Mouse (Mus musculus): ENCODE measurements around the gene Zfp507. TPM values are rescaled to one million over a fixed set of nuclear protein-coding genes. Genes with fewer than 3 reads are reported as not detected.
A peak's percentile ranks its signal among the peaks of the same experiment; 100 is the strongest.

Zfp507 gene
- polyA plus RNA-seq, 2 experiments = 2.0 to 3.9 TPM

DNA sequence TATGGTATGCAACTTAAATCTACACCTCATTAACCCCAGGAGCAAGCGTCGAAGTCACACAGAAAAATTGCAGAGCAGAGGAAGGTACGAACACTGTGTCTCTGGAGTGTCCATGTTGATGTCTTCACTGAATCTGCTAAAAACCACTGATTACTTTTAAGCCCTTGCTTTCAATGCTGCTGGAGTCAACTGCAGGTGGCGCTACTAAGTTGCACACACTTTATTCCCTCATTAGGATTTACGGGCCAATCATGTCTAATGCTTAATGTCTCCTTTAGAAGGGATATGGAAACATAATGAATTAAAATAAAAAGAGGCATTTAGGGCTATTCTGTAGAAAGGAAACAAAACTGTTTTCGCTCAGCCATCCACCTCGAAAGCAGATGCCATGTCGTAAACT, 12.6 kb downstream of the Zfp507 start:
- Histone ChIP-seq H3K9ac (replicated peaks) (no peak overlapping the region), H3K36me3 (replicated peaks; ENCODE audit: control insufficient read depth, insufficient read depth, low read depth) (peaks cover 63% of the 10 kb centered on the region), H3K27ac (no peak overlapping the region), H3K27me3 (ENCODE audit: control insufficient read depth, insufficient read depth, low read length) (no peaks in the 10 kb centered on the region), H3K4me1 (replicated peaks; ENCODE audit: control insufficient read depth in 2 of 2, insufficient read depth in 2 of 2, low read length in 1 of 2) (peaks cover 2 to 14% of the 10 kb centered on the region in 2 experiments; a peak in 2 of 4 replicates), H3K4me2 (ENCODE audit: low read depth) (no peak overlapping the region), H3K4me3 (ENCODE audit: insufficient read depth in 1 of 2, low read depth in 2 of 2, low read length in 2 of 2) (no peak overlapping the region), H3K9me3 (ENCODE audit: control insufficient read depth, low read length) (no peaks in the 10 kb centered on the region)
- WGBS (ENCODE audit: insufficient replicate concordance) = 84% methylated on average over 8 of the region's 8 CpGs
- TF ChIP-seq EP300 (IDR thresholded peaks at IDR 0.05; ENCODE audit: low read depth) = no peak
- peak; percentile 46; the same call in 1 of the 2 replicates for TF ChIP-seq CTCF (IDR thresholded peaks at IDR 0.05; ENCODE audit: low read depth)
- ATAC-seq (ENCODE audit: insufficient read depth) = no peak
- no peak for DNase-seq (ENCODE audit: low read depth in 3 of 3, low spot score in 3 of 3)

DNA sequence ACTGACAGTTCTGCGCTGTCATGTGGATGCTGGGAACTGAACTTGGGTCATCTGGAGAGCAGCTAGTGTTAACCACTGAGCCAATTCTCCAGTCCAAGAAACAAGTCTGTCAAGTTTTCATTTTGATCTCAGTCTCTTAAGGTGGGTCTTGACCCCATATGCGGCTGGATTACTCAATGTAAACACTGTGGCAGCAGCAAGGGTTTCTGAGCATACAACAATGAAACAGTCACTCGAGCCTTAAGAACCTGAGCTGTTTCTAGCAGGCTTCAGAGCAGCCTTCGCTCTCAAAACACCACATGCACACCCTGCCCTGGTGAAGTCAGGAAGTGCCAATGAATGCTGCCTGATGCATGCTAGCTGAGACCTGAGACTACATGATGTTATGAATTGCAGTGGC, 17.2 kb downstream of the Zfp507 start:
- no peak for DNase-seq (ENCODE audit: low read depth in 3 of 3, low spot score in 3 of 3)
- Histone ChIP-seq H3K27ac (no peak overlapping the region), H3K9me3 (ENCODE audit: control insufficient read depth, low read length) (no peaks in the 10 kb centered on the region), H3K27me3 (ENCODE audit: control insufficient read depth, insufficient read depth, low read length) (no peaks in the 10 kb centered on the region), H3K4me3 (ENCODE audit: insufficient read depth in 1 of 2, low read depth in 2 of 2, low read length in 2 of 2) (no peak overlapping the region), H3K4me1 (replicated peaks; ENCODE audit: control insufficient read depth in 2 of 2, insufficient read depth in 2 of 2, low read length in 1 of 2) (no peaks in the 10 kb centered on the region), H3K4me2 (ENCODE audit: low read depth) (no peak overlapping the region), H3K36me3 (replicated peaks; ENCODE audit: control insufficient read depth, insufficient read depth, low read depth) (peaks cover 45% of the 10 kb centered on the region), H3K9ac (replicated peaks) (no peak overlapping the region)
- 82% methylated on average over 4 of the region's 4 CpGs for WGBS (ENCODE audit: insufficient replicate concordance)
- TF ChIP-seq CTCF (IDR thresholded peaks at IDR 0.05; ENCODE audit: low read depth) = no peak
- no peak for TF ChIP-seq EP300 (IDR thresholded peaks at IDR 0.05; ENCODE audit: low read depth)
- no peak for ATAC-seq (ENCODE audit: insufficient read depth)

DNA sequence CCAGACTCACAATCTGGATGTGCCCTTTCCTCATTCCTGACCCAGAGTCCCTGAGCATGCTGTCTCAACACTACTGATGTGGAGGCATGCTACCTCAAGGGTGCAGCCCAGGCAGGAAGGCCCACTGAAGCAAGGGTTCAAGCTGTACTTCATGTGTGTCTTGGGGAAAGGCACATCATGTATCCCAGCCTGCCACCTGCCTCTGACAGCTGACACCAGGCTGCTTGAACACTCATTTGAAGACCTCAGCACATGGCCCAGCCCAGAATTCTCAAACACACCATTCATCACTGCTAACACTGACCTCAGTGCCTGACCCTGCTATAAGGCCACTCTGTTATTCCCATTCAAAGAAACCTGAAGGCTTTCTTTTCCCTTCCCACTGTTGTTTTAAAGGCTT, 20.6 kb downstream of the Zfp507 start:
- DNase-seq (ENCODE audit: low read depth in 3 of 3, low spot score in 3 of 3) = no peak
- Histone ChIP-seq H3K36me3 (replicated peaks; ENCODE audit: control insufficient read depth, insufficient read depth, low read depth) (peaks cover 31% of the 10 kb centered on the region), H3K4me1 (replicated peaks; ENCODE audit: control insufficient read depth in 2 of 2, insufficient read depth in 2 of 2, low read length in 1 of 2) (no peaks in the 10 kb centered on the region), H3K27ac (no peak overlapping the region), H3K9ac (replicated peaks) (no peak overlapping the region), H3K4me3 (ENCODE audit: insufficient read depth in 1 of 2, low read depth in 2 of 2, low read length in 2 of 2) (no peak overlapping the region), H3K4me2 (ENCODE audit: low read depth) (no peak overlapping the region), H3K27me3 (ENCODE audit: control insufficient read depth, insufficient read depth, low read length) (no peaks in the 10 kb centered on the region), H3K9me3 (ENCODE audit: control insufficient read depth, low read length) (no peaks in the 10 kb centered on the region)
- no peak for ATAC-seq (ENCODE audit: insufficient read depth)
- TF ChIP-seq CTCF (IDR thresholded peaks at IDR 0.05; ENCODE audit: low read depth) (no peak), EP300 (IDR thresholded peaks at IDR 0.05; ENCODE audit: low read depth) (no peak)

DNA sequence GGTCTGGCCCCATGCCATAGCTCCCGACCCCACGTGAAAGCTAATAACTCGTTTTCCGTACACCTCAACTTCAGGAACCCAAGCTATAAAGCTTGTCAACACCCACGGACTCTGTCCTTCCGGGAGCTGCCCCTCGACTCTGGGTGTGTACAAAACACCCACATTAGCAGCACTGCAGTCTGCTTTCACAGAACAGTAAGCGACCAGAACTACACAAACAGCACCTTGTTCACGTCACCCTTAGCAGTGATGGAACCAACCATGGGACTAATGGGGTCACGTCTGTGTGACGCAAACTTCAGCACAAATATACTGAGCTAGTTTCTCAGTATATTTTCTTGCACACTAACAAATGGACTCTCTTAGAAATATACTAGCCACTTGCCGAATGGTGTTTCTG, 28.7 kb downstream of the Zfp507 start:
- WGBS (ENCODE audit: insufficient replicate concordance) = 82% methylated on average over 12 of the region's 12 CpGs
- Histone ChIP-seq H3K27me3 (ENCODE audit: control insufficient read depth, insufficient read depth, low read length) (no peaks in the 10 kb centered on the region), H3K36me3 (replicated peaks; ENCODE audit: control insufficient read depth, insufficient read depth, low read depth) (peaks cover 26% of the 10 kb centered on the region)

DNA sequence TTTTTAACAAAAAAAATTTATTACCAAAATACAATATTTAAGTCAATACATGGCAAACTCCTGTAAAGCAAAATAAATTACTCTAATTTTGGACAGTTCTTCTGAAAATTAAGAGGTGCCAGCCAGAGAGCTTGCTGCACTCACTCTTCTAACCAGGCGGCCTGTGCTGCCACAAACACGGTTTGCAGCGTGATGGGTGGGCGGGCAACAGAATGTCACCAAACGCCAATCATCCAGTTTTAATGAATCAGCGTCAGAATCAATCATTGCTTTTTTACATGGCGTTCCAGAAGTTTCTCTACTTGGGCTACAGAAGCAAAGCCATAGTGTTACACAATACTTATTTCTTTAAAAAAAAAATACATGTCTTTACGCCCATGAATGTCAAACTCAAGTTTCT, 30.5 kb downstream of the Zfp507 start:
- ATAC-seq (ENCODE audit: insufficient read depth) (no peak), DNase-seq (ENCODE audit: low read depth in 3 of 3, low spot score in 3 of 3) (no peak)
- Histone ChIP-seq H3K9ac (replicated peaks) (no peak overlapping the region), H3K36me3 (replicated peaks; ENCODE audit: control insufficient read depth, insufficient read depth, low read depth) (peaks cover 23% of the 10 kb centered on the region), H3K4me1 (replicated peaks; ENCODE audit: control insufficient read depth in 2 of 2, insufficient read depth in 2 of 2, low read length in 1 of 2) (0 out of 4 replicates have a peak, but pooled peaks cover 0 to 6% of the 10 kb centered on the region in 2 experiments), H3K4me3 (ENCODE audit: insufficient read depth in 1 of 2, low read depth in 2 of 2, low read length in 2 of 2) (no peak overlapping the region), H3K4me2 (ENCODE audit: low read depth) (no peak overlapping the region), H3K27me3 (ENCODE audit: control insufficient read depth, insufficient read depth, low read length) (no peaks in the 10 kb centered on the region), H3K9me3 (ENCODE audit: control insufficient read depth, low read length) (no peaks in the 10 kb centered on the region), H3K27ac (no peak overlapping the region)
- no peak for TF ChIP-seq CTCF (IDR thresholded peaks at IDR 0.05; ENCODE audit: low read depth)
- TF ChIP-seq EP300 (IDR thresholded peaks at IDR 0.05; ENCODE audit: low read depth) = no peak
- WGBS (ENCODE audit: insufficient replicate concordance) = 78% methylated on average over 8 of the region's 8 CpGs

More for the DNA sequence above, 28.7 kb downstream of the Zfp507 start:
- Histone ChIP-seq H3K9ac (replicated peaks) (no peak overlapping the region), H3K27ac (no peak overlapping the region), H3K4me2 (ENCODE audit: low read depth) (no peak overlapping the region), H3K9me3 (ENCODE audit: control insufficient read depth, low read length) (no peaks in the 10 kb centered on the region), H3K4me3 (ENCODE audit: insufficient read depth in 1 of 2, low read depth in 2 of 2, low read length in 2 of 2) (no peak overlapping the region), H3K4me1 (replicated peaks; ENCODE audit: control insufficient read depth in 2 of 2, insufficient read depth in 2 of 2, low read length in 1 of 2) (0 out of 4 replicates have a peak, but pooled peaks cover 0 to 6% of the 10 kb centered on the region in 2 experiments)
- TF ChIP-seq CTCF (IDR thresholded peaks at IDR 0.05; ENCODE audit: low read depth) (no peak), EP300 (IDR thresholded peaks at IDR 0.05; ENCODE audit: low read depth) (no peak)
- no peak for ATAC-seq (ENCODE audit: insufficient read depth)
- DNase-seq (ENCODE audit: low read depth in 3 of 3, low spot score in 3 of 3) = no peak

Data from liver, embryonic 14.5 days (tissue).